Mouse (Mus musculus) ovary, postnatal 14 days (tissue): ENCODE results near the gene Pacrg.

ENCODE experiments used
- DNase-seq: peaks from one replicate; pipeline ENCODE4 v3.0.0; 2022; ENCODE audit warnings: low spot score

The Pacrg gene

GRCm38 (mm10) chr17:10840148-10840707 is at the start of gene Pacrg, which contains the start of gene Prkn:
Gene Pacrg (minus strand): TSS chr17:10840311.
Gene Prkn (plus strand): TSS chr17:10840384.
- DNase-seq = peak; percentile 97

GRCm38 (mm10) chr17:10887924-10888323 is 47.8 kb upstream of the Pacrg start:
- no peak for DNase-seq

GRCm38 (mm10) chr17:10882260-10882659 is 42.1 kb upstream of the Pacrg start:
- no peak for DNase-seq

- DNase-seq = no peak
Measured at GRCm38 (mm10) chr17:10878986-10879385, 38.9 kb upstream of the Pacrg start.

- no peak for DNase-seq
Measured at GRCm38 (mm10) chr17:10874208-10875187, 34.4 kb upstream of the Pacrg start.

- DNase-seq = no peak
Measured at GRCm38 (mm10) chr17:10854207-10854606, 14.1 kb upstream of the Pacrg start.

- DNase-seq = peak; percentile 18
Measured at GRCm38 (mm10) chr17:10840731-10841201, 655 bp upstream of the Pacrg start.

GRCm38 (mm10) chr17:10818971-10819370 is 21.1 kb downstream of the Pacrg start:
- DNase-seq = no peak

GRCm38 (mm10) chr17:10808571-10808970 is 31.5 kb downstream of the Pacrg start:
- no peak for DNase-seq

GRCm38 (mm10) chr17:10807261-10807998 is 32.7 kb downstream of the Pacrg start:
- DNase-seq = no peak

GRCm38 (mm10) chr17:10806692-10807091 is 33.4 kb downstream of the Pacrg start:
- no peak for DNase-seq

- DNase-seq = no peak
Measured at GRCm38 (mm10) chr17:10791661-10792060, 48.5 kb downstream of the Pacrg start.

GRCm38 (mm10) chr17:10784401-10784920 is 55.6 kb downstream of the Pacrg start:
- DNase-seq = no peak

- no peak for DNase-seq
Measured at GRCm38 (mm10) chr17:10776503-10776902, 63.6 kb downstream of the Pacrg start.

- no peak for DNase-seq
Measured at GRCm38 (mm10) chr17:10774468-10774867, 65.6 kb downstream of the Pacrg start.

- DNase-seq = no peak
Measured at GRCm38 (mm10) chr17:10772207-10772606, 67.9 kb downstream of the Pacrg start.

GRCm38 (mm10) chr17:10769873-10770272 is 70.2 kb downstream of the Pacrg start:
- DNase-seq = no peak

- DNase-seq = no peak
Measured at GRCm38 (mm10) chr17:10766735-10767406, 73.2 kb downstream of the Pacrg start.

- DNase-seq = no peak
Measured at GRCm38 (mm10) chr17:10764343-10764742, 75.8 kb downstream of the Pacrg start.

GRCm38 (mm10) chr17:10757455-10757854 is 82.7 kb downstream of the Pacrg start:
- no peak for DNase-seq

- DNase-seq = peak; percentile 30
Measured at GRCm38 (mm10) chr17:10744709-10745461, 95.2 kb downstream of the Pacrg start.
